Mouse (Mus musculus) CH12.LX (cell line): ENCODE measurements around the gene Sdcbp2.

Source experiments
- CHD1 ChIP-seq: IDR thresholded peaks from 2 replicates; pipeline ENCODE4 v1.6.1; 2012; ENCODE audit warnings: low read depth, low read length, improper control_type of control experiment, inconsistent platforms
- CTCF ChIP-seq, 2 experiments: IDR thresholded peaks in 1 of 2; conservative IDR thresholded peaks in 1 of 2; 2 replicates each; pipeline ENCODE4 v1.5.1; 2011 to 2012; ENCODE audit warnings: low read depth in 2 of 2, low read length in 2 of 2, improper control_type of control experiment in 1 of 2, inconsistent platforms in 1 of 2, mild to moderate bottlenecking in 1 of 2, moderate library complexity in 1 of 2
- EP300 ChIP-seq: IDR thresholded peaks from 2 replicates; pipeline ENCODE4 v1.6.1; 2011; ENCODE audit warnings: low read length, improper control_type of control experiment
- GABPA ChIP-seq: IDR thresholded peaks from 2 replicates; pipeline ENCODE4 v1.6.1; 2012; ENCODE audit warnings: low read depth, low read length, improper control_type of control experiment, inconsistent platforms; ENCODE audit not compliant: insufficient replicate concordance
- MAX ChIP-seq: IDR thresholded peaks from 2 replicates; pipeline ENCODE4 v1.6.1; 2011; ENCODE audit warnings: low read length, improper control_type of control experiment
- POLR2A ChIP-seq: IDR thresholded peaks from 2 replicates; pipeline ENCODE4 v1.6.1; 2011; ENCODE audit warnings: low read depth, mild to moderate bottlenecking, improper control_type of control experiment, low read length
- TCF12 ChIP-seq: IDR thresholded peaks from 2 replicates; pipeline ENCODE4 v1.6.1; 2014; ENCODE audit warnings: low read depth, mild to moderate bottlenecking, inconsistent platforms, low read length, improper control_type of control experiment
- USF1 ChIP-seq: IDR thresholded peaks from 2 replicates; pipeline ENCODE4 v1.6.1; 2014; ENCODE audit warnings: low read depth, mild to moderate bottlenecking, inconsistent platforms, low read length, improper control_type of control experiment
- USF2 ChIP-seq: conservative IDR thresholded peaks from 2 replicates; pipeline ENCODE4 v1.6.1; 2011; ENCODE audit warnings: low read depth, low read length, improper control_type of control experiment

- no peak for TF ChIP-seq MAX
- TF ChIP-seq CTCF (conservative IDR thresholded peaks at IDR 0.05 in 1 of 2, IDR thresholded peaks at IDR 0.05 in 1 of 2; ENCODE audit: low read depth in 2 of 2, low read length in 2 of 2): no peak
- no peak for TF ChIP-seq TCF12
- TF ChIP-seq EP300: no peak
- TF ChIP-seq GABPA: no peak
- TF ChIP-seq USF1: no peak
- no peak for TF ChIP-seq USF2
- no peak for TF ChIP-seq CHD1
- TF ChIP-seq POLR2A: no peak
Observed at GRCm38 (mm10) chr2:151587306-151587705, 14.9 kb downstream of the Sdcbp2 start.
